Mouse (Mus musculus) yolk sac, embryonic 10.5 days (tissue): ENCODE data around the gene Snrpn.
"Not testable (repeated sequence)": the region's sequence is repeated elsewhere in the genome, so short reads cannot be mapped to it uniquely, and the experiment has no call there.

Source experiments
- DNase-seq: peaks from one replicate; pipeline ENCODE4 v3.0.0-alpha.2; 2017; ENCODE audit warnings: low spot score

The Snrpn gene

DNA sequence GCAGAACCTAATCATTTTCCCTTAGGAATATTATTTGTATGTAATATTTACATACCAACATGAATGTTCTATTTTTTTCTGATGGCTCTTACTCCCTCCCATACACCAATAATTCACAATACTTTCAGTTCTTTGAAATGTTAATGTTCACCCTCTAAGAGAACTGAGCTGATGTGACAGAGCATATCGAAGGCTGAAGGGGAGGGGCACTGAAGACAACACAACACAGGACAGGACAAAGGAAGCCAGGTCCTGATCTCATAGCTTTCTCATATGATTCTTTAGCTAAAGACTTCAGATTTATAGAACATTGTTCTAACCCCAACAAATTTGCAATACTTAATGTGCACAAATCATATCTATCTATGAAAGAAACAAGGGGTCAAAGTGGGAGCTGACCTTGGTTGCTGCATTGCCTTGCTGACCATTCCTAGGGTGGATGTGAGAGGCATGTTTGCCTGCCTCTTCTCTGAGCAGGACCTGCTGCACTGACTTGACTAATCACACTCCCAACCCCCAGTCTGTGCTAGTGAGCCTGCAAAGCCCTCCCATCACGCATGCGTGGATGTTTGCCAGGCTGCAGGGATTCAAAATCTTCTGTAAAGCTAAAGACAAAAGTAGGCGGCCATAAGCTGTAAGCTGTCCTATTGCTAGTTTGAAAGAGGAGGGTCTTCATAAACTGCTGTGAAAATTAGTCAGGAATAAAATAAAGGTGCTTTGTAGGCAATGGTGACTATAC lies at the start of gene Snrpn:
TSS of gene Snrpn (minus strand) at position 478 of the 739 bp plus-strand sequence.
- DNase-seq = no peak

DNA sequence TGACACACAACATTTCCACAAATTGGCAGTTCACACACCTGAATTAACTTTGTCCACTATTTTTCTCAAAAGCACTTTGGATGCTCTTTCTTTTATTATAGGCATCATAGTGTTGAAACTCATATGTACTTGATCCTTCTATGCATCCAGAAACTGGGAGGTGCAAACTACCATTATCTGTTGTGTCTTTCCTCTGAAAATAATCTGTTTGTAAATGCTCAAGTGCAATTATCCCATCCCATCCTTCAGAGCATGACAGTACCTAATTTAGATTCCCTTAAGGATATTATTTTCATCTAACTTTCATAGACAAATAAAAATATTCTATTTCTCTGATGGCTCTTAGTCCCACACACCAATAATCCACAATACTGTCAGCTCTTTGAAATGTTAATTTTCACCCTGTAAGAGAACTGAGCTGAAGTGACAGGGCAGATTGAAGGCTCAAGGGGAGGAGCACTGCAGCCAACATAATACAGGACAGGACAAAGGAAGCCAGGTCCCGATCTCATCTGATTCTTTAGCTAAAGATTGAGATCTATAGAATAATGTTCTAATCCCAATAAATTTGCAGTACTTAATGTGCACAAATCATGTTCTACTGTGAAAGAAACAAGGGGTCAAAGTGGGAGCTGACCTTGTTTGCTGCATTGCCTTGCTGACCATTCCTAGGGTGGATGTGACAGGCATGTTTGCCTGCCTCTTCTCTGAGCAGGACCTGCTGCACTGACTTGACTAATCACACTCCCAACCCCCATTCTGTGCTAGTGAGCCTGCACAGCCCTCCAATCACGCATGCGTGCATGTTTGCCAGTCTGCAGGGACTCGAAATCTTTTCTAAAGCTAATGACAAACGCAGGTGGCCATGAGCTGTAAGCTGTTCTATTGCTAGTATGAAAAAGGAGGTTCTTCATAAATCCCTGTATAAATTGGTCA lies 30.5 kb upstream of the Snrpn start:
- no peak for DNase-seq

DNA sequence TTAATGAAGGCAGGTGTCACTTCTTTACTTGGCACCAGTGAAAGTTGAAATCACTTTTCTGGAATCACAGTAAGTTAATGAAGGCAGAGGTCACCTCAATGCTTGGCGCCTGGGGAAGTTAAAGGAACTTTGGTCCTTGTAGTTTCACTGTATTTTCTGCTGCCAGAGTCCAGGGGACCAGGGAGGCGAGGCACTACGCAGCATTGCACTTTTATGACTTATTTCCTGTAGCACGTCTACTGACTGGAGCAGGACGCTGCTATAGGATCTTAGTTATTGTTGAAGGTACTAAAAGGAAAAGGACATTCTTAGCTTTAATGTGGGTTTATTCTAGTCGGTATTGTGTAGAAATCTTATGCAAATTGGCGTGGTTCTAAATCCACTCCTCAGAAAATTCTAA lies 14.7 kb downstream of the Snrpn start:
- no peak for DNase-seq

DNA sequence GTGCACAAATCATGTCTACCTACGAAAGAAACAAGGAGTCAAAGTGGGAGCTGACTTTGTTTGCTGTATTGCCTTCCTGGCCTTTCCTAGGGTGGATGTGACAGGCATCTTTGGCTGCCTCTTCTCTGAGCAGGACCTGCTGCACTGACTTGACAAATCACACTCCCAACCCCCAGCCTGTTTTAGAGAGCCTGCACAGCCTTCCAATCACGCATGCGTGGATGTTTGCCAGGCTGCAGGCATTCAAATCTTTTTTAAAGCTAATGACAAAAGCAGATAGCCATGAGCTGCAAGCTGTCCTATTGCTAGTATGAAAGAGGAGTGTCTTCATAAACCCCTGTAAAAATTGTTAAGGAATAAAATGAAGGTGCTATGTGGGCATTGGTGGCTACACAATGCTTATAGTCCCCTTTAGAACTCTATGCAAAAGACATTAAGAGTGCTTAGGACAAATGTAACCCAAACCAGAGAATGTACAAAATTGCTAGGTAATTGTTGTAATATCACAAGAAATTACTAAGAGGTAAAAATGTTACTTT lies 16.9 kb downstream of the Snrpn start:
- DNase-seq = not testable (repeated sequence)

DNA sequence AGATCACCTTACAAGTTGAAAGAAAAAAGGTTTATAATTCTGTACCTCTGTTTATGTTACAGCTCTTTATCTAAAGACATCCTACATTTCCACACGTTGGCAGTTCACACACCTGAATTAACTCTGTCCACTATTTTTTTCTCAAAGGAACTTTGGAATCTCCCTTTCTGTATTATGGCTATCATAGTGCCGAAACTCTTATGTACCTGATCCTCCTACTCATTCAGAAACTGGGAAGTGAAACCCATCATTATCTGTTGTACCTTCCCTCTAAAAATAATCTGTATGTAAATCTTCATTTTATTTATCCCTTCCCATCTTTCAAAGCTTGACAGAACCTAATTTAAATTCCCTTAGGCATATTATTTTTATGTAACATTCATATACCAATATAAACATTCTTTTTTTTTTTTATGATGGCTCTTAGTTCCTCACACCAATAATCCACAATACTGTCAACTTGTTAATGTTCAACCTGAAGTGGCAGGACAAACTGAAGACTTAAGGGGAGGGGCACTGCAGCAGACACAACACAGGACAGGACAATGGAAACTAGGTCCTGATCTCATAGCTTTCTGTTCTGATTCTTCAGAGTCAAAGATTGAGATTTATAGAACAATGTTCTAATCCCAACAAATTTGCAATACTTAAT lies 17.5 kb downstream of the Snrpn start:
- DNase-seq = no peak

DNA sequence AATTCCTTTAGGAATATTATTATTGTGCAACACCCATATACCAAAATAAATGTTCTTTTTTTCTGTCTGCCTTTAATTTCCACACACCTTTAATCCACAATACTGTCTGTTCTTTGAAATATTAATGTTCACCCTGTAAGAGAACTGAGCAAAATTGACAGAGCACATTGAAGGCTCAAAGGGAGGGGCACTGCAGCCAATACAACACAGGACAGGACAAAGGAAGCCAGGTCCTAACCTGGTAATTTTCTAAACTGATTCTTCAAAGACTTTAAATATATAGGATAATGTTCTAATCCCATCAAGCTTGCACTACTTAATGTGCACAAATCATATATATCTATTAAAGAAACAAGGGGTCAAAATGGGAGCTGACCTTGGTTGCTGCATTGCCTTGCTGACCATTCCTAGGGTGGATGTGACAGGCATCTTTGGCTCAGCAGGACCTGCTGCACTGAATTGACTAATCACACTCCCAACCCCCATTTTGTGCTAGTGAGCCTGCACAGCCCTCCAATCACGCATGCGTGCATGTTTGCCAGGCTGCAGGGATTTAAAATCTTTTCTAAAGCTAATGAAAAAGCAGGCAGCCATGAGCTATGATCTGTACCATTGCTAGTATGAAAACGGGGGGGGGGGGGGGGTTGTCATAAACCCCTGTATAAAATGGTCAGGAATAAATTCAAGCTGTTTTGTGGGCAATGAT lies 42.7 kb downstream of the Snrpn start:
- DNase-seq = no peak

DNA sequence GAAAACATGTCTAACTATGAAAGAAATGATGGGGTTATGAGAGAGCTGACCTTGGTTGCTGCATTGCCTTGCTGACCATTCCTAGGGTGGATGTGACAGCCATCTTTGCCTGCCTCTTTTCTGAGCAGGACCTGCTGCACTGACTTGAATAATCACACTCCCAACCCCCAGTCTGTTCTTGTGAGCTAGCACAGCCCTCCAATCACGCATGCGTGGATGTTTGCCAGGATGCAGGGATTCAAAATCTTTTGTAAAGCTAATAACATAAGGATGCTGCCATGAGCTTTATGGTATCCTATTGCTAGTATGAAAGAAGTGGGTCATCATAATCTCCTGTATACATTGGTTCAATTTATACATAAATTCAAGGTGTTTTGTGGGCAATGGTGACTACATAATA lies 63.7 kb downstream of the Snrpn start:
- no peak for DNase-seq

DNA sequence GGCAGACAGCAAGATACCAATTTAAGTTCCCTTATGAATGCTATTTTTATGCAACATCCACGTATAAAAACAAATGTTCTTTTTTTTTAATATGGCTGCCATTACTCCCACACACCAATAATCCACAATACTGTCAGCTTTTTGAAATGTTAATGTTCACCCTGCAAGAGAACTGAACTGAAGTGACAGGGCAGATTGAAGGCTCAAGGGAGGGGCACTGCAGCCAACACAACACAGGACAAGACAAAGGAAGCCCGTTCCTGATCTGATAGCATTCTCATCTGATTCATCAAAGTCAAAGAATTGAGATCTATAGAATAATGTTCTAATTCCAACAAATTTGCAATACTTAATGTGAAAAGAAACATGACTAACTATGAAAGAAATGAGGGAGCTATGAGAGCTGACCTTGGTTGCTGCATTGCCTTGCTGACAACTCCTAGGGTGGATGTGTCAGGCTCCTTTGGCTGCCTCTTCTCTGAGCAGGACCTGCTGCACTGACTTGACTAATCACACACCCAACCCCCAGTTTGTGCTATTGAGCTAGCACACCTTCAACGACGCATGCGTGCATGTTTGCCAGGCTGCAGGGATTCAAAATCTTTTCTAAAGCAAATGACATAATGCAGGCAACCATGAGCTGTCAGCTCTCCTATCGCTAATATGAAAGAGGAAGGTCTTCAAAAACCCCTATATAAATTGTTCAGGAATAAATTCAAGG lies 92.4 kb downstream of the Snrpn start:
- no peak for DNase-seq

DNA sequence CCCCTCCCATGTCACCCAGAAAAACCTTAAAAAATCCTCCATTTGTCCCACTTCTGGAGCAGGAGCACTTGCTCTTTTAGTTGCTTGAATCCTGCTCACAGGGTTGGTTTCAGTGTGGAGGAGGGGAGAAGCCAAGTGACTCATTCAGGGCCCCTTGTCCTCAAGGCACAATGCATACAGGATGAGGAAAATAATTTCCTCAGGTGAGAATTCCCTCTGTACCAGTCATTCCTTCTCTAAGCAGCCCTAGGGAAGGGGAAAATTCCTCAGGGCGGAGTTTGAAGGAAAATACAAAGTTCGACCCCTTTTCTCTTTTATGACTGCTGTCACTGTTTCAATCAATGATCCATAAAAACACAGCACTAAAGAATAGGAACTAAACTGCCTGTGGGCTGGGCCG lies 126.8 kb downstream of the Snrpn start:
- no peak for DNase-seq

DNA sequence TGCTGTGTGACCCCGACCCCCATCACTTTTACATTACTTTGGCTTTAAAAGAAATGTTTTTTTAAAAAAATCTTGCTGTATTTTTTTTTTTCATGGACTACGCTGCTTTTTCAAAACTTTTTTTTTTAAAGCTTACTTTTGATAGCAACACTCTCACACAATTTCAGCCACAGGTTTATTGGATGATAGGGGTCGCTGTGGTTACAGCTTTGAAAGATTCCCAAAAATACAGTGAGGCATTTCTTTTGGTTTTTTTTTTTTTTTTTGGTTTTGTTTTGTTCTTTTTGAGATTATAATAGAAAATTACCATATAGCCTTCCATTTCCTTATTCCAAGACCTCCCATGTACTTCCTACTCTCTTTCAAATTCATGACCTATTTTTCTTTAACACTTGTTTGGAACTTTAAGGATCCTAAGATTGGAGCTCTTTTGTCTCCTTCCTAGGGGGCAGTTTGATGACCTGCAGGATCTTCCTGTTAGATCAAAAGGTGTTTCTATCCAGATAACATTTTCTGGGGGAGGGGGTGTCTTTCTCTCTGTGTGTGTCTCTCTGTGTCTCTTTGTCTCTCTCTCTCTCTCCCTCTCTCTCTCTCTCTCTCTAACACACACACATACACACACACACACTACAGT lies 132.2 kb downstream of the Snrpn start:
- DNase-seq = no peak

DNA sequence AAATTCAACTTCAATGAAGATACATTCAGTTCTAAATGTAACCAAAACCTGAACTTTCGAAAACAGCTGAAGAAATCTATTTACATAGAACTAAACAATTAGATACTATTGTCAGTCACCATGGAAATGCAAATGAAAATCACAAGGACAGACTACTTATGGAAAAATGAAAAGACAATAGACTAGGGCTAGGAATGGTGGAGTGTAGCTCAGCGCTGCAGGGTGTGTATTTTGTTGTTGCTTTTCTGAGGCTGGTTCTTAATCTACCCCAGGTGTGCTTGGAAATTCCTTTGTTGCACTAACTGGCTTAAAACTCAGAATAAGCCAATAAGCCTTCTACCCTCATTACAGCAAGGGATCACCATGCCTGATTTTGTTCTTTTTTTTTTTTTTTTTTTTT lies 133.8 kb downstream of the Snrpn start:
- no peak for DNase-seq

DNA sequence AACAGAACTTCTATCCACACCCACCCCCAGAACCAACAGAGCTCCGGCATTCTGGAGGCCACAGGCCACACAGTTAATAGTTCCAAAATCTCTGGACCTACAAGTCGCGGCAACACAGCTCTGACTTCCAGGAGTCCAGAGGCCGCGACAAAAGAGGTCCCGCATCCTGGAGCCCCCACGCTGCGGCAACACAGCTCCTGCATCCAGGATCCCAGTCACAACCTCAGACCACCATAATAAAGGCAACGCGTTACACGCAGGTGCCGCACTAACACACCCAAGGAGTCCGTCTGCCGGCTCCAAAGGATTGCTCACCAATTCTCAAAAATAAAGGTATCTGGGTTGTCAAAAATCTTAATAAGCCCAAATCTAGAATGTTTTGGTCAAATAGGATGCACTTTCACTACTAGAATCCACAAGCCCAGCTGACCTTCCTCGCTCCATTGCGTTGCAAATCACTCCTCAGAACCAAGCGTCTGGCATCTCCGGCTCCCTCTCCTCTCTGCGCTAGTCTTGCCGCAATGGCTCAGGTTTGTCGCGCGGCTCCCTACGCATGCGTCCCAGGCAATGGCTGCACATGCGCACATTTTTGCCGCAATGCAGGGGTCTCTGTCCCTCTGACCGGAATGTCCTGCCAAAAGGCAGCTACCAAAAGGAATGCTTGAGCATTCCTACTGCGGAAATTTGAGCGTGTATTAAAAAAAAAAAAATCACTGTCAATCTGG lies 135.3 kb downstream of the Snrpn start, which contains the start of the genes Snurf and Gm38393:
TSS of gene Snurf (minus strand) at position 444 of the 725 bp plus-strand sequence.
TSS of gene Gm38393 (minus strand) at position 459 of the 725 bp plus-strand sequence.
- peak; percentile 30 for DNase-seq

DNA sequence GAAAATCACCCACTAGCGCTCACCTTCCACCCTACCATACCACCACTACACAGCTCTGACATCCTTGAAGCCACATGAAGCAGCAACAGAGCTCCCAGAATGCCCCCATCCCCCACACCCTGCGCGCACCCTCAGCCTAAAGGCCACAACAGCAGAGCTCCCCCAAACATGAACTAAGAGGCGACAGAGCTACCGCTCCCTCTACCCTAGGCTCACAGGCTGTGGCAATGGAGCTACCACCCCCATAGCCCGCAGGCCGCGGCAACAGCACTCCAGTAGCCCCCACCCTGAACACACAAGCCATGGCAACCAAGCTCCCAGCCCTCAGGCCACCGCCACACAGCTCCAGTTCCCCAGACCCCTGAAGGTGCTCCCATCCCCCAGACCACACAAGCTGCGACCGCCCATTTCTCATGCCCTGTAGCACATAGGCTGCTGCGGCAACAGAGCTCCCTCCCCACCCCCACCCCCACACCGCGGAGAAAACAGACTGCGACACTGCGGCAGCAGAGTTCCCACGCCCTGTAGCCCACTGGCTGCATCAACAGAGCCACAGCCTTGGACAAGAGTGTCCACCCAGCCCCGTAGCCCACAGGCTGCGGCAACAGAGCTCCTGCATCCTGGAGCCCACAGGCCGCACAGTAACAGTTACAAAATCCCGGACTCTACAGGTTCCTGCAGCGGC lies 136.0 kb downstream of the Snrpn start:
- peak; percentile 52 for DNase-seq

DNA sequence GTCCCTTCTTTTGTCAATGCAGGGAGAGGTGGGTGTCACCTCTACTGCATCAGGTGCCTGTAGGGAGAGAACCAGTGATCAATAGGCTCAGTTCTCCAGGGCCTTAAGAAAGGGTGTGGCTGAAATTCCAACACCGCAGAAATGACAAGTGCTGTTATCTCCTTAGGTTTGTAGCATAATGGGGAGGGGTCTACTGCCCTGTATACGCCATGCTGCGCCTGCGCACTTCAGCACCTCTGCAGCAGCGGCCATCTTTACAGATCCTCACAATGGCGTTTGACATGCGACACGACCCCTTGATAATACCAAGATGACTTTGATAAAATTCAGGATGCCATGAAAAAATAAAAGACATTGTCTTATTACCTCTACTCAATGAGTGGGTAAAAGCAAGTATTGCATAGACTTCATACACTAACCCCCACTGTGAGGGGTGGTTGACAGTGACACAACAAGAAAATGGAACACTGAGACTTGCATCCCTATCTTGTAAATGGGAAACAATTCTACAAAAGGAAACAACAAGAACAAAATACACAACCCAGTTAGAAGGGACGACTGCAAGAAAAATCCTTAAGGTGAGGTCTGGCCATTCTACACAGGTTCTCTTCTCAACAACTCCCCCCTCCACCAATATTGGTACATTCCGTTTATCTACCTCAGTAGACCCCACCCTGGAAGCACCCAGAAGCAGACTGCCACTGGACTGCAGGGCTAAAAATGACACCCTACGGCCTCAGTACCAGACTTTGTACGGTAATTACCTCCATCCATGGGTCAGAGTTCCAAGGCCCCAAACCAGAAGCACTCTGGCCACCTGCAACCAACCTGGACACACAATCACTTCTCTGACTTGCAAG lies 136.8 kb downstream of the Snrpn start:
- peak; percentile 1 for DNase-seq

DNA sequence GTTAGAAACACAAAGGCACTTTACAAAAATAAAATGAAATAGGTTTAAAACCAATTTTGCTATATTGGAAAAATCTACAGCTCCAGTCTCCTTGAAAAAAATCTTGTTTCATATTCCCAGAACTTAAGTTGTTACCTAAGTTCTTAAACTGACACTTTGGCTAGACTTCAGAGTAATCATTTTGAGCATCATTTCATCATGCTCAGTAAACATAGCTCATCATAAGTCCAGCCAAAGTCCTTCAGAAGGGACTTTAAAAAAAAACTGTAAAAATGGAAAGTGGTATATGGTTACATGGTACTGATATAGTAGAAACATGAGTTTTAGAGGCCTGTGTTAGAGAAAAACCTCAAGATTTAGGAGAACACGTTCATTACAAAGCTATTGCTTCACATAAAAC lies 161.4 kb downstream of the Snrpn start:
- DNase-seq = no peak
